Mouse (Mus musculus) bone marrow macrophage, adult 2 months (primary cell): ENCODE results near the gene Fam126a. TPM values are rescaled to one million over a fixed set of nuclear protein-coding genes. Genes with fewer than 3 reads are reported as not detected.

ENCODE experiments used
- H3K27ac ChIP-seq: 2 replicates; pipeline ENCODE4 v1.5.1; 2012; ENCODE audit warnings: low read depth, low read length; ENCODE audit not compliant: insufficient read depth
- H3K4me1 ChIP-seq: 2 replicates; pipeline ENCODE4 v1.6.1; 2012; ENCODE audit warnings: low read length; ENCODE audit not compliant: control insufficient read depth, insufficient read depth
- H3K4me3 ChIP-seq: 2 replicates; pipeline ENCODE4 v1.5.1; 2012; ENCODE audit warnings: mild to moderate bottlenecking, low read length, moderate library complexity; ENCODE audit not compliant: insufficient read depth
- CTCF ChIP-seq: IDR thresholded peaks from 2 replicates; pipeline ENCODE4 v1.5.1; 2012; ENCODE audit warnings: low read depth, mild to moderate bottlenecking, low read length, moderate library complexity
- POLR2A ChIP-seq: IDR thresholded peaks from 2 replicates; pipeline ENCODE4 v1.6.1; 2012; ENCODE audit warnings: mild to moderate bottlenecking, low read depth, low read length, borderline replicate concordance
- polyA plus RNA-seq: library from polyadenylated mRNA; stranded (reverse); fragments of >200 nt; gene quantifications from 2 replicates; pipeline ENCODE4 v1.2.4, GENCODE M21; 2012; ENCODE audit not compliant: missing spikeins, insufficient read depth, insufficient read length

Fam126a gene
- polyA plus RNA-seq, 1 experiment, result 24.3 TPM

DNA sequence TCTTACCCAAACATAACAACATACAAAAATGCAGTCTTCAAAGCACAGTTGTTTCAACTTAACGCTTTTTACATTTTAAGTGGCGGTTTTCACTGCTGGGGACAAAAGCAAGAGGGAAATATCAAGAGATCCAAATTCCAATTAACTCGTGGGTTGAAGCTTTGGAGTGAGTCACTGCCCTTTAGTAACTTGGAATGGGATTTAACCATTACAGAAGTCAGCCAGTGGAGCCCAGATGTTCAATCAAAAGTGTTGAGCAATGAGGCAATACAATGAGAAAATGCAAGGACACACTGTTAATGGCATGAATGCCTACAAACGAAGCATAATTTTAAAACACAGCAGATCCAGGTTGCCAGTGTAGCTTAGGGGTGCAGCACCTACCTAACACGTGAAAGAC lies 8.8 kb downstream of the Fam126a start:
- H3K27ac ChIP-seq, result no peak overlapping the region
- H3K4me3 ChIP-seq, result no peak overlapping the region
- no peak for TF ChIP-seq CTCF
- TF ChIP-seq POLR2A, result no peak
- H3K4me1 ChIP-seq, result peaks cover 10% of the 10 kb centered on the region

DNA sequence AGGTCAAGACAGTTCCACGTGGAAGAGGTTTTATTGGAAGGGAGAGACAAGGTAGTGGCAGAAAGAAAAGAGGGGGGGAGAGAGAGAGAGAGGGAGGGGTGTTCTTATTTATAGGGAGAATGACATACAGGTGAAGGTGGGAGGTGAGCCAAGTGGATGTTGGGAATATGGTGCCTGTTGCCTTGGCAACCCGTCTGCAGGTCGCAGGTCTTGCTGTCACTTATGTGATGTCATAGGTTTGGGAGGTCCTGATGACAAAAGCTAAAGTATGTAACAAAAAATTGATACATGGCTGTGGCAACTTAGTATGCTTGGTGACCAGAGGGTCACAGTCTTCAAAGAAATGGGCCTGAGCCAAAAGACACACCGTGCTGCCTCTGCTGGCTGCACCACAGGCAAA lies 10.1 kb downstream of the Fam126a start:
- no peak overlapping the region for H3K27ac ChIP-seq
- H3K4me1 ChIP-seq, result peaks cover 12% of the 10 kb centered on the region
- H3K4me3 ChIP-seq, result no peak overlapping the region
- TF ChIP-seq CTCF (no peak), POLR2A (no peak)

DNA sequence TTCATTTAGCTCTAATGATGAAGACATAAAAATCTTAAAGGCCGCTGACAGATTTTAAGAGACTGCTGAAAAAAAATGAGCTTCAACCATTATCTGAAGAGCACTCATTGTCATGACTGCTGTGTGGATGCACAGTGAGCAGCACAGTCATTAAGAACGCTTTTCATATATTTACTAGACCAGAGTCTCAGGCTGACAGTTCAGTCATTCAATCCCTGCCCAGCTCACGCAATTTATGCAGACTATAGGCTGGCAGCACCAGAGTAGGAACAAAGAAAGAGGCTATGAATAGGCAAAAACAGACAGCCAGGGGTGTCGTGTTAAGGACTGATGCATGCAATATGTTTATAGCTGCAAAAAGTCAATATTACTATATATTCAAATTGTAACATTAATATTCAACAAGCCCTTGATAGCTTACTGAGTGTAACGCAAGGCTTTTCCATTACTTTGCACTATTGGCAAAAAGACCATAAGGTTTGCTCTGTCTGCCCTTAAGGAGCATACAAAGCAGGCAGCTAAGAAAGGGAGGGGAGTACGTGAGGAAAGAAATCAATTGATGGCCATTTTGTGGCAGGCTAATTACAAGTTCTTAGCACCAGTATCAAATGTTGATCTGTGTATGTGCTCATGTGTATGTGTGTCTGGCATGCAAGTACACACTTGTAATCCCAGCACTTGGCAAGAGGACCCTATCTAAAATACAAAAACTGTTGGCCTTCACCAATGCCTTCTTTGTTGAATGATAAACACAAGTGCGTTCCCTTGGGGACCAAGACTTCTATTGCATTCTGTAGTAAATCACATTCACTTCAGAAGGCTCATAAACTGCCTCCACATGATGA lies 10.9 kb downstream of the Fam126a start:
- Histone ChIP-seq H3K4me3 (no peak overlapping the region), H3K4me1 (peaks cover 6% of the 10 kb centered on the region), H3K27ac (no peak overlapping the region)
- TF ChIP-seq CTCF (no peak), POLR2A (no peak)

DNA sequence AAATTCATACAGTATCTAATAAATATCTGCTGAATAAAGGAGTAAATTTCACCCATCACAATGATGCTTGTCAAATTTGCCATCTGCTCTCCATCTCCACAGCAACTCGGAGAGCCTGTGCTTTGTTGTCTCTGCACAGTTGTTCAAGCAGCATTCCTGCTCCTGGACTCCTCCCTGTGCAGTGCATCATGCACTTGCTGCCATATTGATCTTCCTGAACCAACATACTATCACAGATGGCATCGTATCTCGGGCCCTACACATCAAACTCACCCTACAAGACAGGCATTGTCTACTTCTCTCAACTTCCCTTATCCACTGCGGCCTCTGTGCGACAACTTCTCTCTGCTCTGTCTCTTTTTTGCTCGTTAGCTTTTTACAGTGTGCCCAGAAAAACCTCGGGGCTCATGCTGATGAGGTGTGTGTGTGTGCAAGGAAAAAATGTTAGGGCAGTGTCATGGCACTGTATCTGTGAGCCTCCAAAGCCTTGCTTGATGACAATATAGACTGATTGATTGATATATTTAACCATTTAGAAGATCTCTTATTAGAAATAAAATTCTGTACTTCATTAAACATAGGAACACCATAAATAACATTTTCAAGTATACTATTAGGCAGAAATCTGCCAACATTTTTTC lies 11.7 kb downstream of the Fam126a start:
- no peak overlapping the region for H3K27ac ChIP-seq
- peaks cover 6% of the 10 kb centered on the region for H3K4me1 ChIP-seq
- TF ChIP-seq POLR2A (no peak), CTCF (no peak)
- no peak overlapping the region for H3K4me3 ChIP-seq

DNA sequence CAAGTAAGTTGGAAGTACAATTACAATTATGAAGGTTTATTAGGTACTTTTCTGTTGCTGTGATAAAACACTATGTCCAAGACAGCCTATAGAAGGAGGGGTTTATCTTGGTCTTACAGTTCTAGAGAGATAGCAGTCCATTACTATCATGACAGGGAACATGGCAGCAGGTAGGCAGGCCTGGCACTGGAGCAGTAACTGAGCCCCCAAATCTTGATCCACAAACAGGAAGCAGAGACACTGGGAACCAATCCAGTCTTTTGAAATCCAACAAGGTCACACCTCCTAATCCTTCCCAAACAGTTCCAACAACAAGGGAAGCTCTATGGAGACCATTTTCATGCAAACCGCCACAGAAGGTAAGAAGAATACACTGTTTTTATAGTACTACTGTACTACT lies 13.6 kb downstream of the Fam126a start:
- H3K4me3 ChIP-seq, result no peak overlapping the region
- no peak overlapping the region for H3K27ac ChIP-seq
- TF ChIP-seq CTCF (no peak), POLR2A (no peak)
- peaks cover 6% of the 10 kb centered on the region for H3K4me1 ChIP-seq

DNA sequence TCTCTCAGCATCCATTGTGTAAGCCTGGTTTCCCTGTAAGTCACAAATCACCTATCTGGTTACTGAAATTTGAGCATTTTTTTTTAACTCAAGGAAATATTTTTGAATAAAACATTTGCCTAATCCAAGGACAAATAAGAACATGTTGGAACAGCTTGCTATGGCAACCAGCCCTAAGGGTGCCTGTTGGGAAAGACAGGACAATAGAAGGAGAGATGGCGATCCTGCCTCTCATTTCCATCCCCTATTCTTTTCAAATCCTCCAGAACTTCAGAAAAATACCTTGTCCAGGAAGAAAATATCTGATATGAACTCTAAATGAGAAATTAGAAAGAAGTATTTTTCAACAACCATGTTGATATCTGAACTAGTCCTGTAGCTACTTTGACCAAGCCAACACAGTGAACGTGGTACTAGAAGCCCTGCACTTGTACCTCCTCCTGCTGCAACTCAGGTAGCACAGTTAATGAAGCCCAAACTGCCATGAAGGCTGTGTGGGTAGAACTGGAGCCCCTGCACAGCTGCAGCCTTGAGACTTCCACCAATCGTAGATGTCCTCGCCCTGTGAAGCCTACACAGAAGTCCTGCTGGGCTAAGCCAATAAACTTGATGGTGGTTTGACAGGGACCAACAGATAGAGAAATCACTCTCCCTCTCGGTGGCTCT lies 17.0 kb downstream of the Fam126a start:
- H3K27ac ChIP-seq, result no peak overlapping the region

GRCm38 (mm10) chr5:23999083-23999671 lies 31.3 kb downstream of the Fam126a start:
- Histone ChIP-seq H3K4me1 (peaks cover 3% of the 10 kb centered on the region), H3K27ac (no peak overlapping the region), H3K4me3 (no peak overlapping the region)
- no peak for TF ChIP-seq POLR2A
- TF ChIP-seq CTCF, result no peak

More for the DNA sequence above, 17.0 kb downstream of the Fam126a start:
- Histone ChIP-seq H3K4me3 (no peak overlapping the region), H3K4me1 (peaks cover 11% of the 10 kb centered on the region)
- no peak for TF ChIP-seq CTCF
- no peak for TF ChIP-seq POLR2A

GRCm38 (mm10) chr5:23995951-23996350 lies 34.5 kb downstream of the Fam126a start:
- no peak for TF ChIP-seq CTCF
- no peak for TF ChIP-seq POLR2A
- H3K27ac ChIP-seq, result no peak overlapping the region
- H3K4me3 ChIP-seq, result no peak overlapping the region
- H3K4me1 ChIP-seq, result peaks cover 3% of the 10 kb centered on the region

DNA sequence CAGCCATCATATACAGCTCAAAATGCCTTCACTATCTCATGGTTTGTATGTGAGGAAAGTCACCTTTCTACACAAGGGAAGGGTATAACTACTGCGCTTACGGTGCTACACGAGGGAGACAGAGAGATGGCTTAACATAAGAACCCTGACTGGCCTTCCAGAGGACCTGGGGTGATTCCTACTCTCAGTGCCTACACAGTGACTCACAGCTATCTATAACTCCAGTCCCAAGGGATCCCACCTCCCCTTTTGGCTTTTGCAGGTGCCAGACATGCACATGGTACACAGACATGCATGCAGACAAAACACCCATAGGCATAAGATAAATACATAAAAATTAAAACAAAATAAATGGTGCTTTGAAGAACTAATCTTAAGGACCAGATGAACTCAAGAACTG lies 35.6 kb downstream of the Fam126a start:
- Histone ChIP-seq H3K4me3 (no peak overlapping the region), H3K4me1 (peaks cover 3% of the 10 kb centered on the region), H3K27ac (no peak overlapping the region)
- TF ChIP-seq POLR2A (no peak), CTCF (no peak)
